Mouse (Mus musculus): Measurements from ENCODE around the gene Map3k21.

Map3k21 gene

GRCm38 (mm10) chr8:125975981-125976380 lies 65.7 kb downstream of the Map3k21 start:
- no peak for DNase-seq

GRCm38 (mm10) chr8:125980826-125981225 lies 70.6 kb downstream of the Map3k21 start:
- no peak for DNase-seq

GRCm38 (mm10) chr8:125983515-125983914 lies 73.3 kb downstream of the Map3k21 start:
- DNase-seq, result no peak

- DNase-seq, result no peak
Observed at GRCm38 (mm10) chr8:125984140-125984539, 73.9 kb downstream of the Map3k21 start.

- no peak for DNase-seq
Observed at GRCm38 (mm10) chr8:125985364-125985763, 75.1 kb downstream of the Map3k21 start.

GRCm38 (mm10) chr8:125986999-125987589 lies 76.8 kb downstream of the Map3k21 start:
- peak; percentile 94 for DNase-seq

GRCm38 (mm10) chr8:125987996-125988395 lies 77.7 kb downstream of the Map3k21 start:
- no peak for DNase-seq

GRCm38 (mm10) chr8:125993636-125994035 lies 83.4 kb downstream of the Map3k21 start:
- no peak for DNase-seq

GRCm38 (mm10) chr8:125995101-125995986 lies 85.1 kb downstream of the Map3k21 start, which contains the start of gene Kcnk1:
Gene Kcnk1, plus strand, starts transcription at chr8:125995170.
- peak; percentile 77 for DNase-seq

GRCm38 (mm10) chr8:125996031-125996839 lies 86.0 kb downstream of the Map3k21 start:
- DNase-seq, result peak; percentile 52

- no peak for DNase-seq
Observed at GRCm38 (mm10) chr8:125996980-125997379, 86.7 kb downstream of the Map3k21 start.
